Mouse (Mus musculus): ENCODE measurements at regions not wholly inside any gene's neighbourhood (a gene's known extent, or its start where the extent isn't known, plus 50 kb on each side); places are given as distances from the start of the nearest gene placed in this dataset.

DNA sequence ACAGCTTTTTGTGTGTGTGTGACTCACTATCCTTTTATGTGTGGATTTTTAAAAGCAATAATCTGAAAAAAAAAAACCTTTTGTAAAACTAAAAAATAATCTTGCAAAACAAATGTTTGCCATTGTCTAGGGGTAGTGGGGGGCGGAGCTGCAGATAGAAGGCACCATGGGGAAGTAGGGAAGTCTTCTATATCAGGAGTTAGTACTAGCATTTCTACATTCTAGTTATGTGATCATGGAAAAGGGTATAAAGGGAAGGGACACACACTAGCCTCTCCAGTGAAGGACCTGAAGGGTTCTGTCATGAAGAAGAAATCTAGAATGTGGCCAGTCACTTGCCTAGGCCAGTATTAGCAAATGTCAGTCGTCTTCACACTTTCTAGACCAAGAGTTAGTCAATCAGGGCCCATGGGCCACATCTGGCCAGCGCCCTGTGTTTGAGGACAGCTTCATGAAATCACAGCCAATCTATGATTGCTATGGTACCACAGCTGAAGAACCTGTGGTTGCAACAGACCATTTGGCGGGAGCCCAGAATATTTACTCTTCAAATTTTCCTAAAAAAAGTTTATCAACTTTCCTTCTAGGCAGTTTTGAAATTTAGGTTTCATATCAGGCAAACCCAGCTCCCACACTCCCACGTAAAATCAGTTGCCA is 101.9 kb upstream of the Cpeb2 start:
- in situ Hi-C loops (cut with MseI, MboI) = no loop called here

- in situ Hi-C loops (cut with MseI, MboI) = no loop called here
These were observed 99.3 kb upstream of the Cpeb2 start for GRCm38 (mm10) chr5:43133672-43134071.

- in situ Hi-C loops (cut with MseI, MboI) = no loop called here
These were observed 96.8 kb upstream of the Cpeb2 start for GRCm38 (mm10) chr5:43136142-43136541.

GRCm38 (mm10) chr5:43137777-43138176 is 95.2 kb upstream of the Cpeb2 start:
- in situ Hi-C loops (cut with MseI, MboI) = no loop called here

DNA sequence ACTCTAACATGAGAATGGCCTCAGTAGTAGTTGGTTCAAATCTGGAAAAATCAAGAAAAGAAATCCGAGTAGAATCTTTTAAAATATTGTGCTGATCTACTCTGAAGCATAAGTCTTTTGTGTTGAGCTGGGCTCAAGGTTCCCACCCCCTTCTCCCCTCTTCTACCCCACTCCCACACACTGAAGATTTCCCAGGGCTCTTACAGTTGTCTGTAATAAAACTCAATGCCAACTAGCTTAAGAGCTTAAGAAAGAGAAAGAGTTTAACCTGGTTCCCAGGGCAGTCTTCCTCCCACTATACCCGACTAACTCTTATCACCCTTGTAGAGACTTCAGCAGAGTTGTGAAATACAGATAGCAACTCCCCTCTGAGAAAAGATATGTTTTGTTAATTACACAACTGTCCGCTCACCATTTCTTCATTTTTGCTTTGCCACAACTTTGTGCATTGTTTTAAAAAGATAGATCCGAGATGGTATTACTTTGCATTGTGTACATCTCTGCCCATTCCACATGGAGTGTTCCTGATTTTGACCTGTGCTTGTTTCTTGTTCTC is 94.0 kb upstream of the Cpeb2 start:
- in situ Hi-C loops (cut with MseI, MboI) = no loop called here

GRCm38 (mm10) chr5:43139813-43140212 is 93.2 kb upstream of the Cpeb2 start:
- in situ Hi-C loops (cut with MseI, MboI) = no loop called here

DNA sequence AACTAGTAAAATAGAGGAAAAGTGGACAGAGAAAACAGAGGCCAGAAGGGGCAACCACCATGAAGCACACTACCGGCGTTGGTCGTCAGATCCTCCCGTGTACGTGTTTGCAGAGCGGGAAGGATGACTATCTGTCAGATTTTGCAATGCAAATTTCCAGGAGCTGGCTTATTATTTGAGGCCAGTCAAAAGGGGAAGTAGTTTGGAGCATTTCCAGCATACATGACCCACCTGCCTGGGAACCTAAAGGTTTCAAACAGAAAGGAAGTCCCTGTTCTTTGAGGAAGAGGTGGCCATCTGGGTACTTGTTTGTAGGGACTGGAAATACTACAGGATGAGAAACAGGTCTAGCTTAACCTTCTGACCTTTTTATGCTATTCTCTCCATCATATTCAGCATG is 87.0 kb upstream of the Cpeb2 start:
- in situ Hi-C loops (cut with MseI, MboI) = no loop called here

GRCm38 (mm10) chr5:43146928-43147327 is 86.0 kb upstream of the Cpeb2 start:
- in situ Hi-C loops (cut with MseI, MboI) = no loop called here

- in situ Hi-C loops (cut with MseI, MboI) = no loop called here
These were observed 84.5 kb upstream of the Cpeb2 start for GRCm38 (mm10) chr5:43148486-43148885.

DNA sequence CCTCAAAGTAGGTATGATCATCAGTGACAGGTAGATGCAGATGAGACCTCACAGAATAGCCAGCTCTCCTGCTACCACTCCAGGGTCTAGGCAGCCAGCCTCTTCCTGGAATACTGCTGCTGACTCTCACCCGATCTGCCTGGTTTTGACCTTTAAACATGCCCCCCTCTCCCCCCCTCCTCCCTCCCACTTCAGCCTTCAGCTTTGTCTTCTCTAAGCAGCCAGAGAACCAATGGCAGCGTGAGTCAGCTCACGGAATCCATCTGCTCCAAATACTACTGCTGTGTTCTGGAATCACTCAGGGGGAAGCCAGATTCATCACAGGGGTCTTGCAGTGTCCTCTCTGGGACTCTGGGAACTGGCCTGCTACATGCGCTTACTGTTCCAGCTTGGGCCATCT is 83.4 kb upstream of the Cpeb2 start:
- in situ Hi-C loops (cut with MseI, MboI) = no loop called here

- in situ Hi-C loops (cut with MseI, MboI) = no loop called here
These were observed 81.7 kb upstream of the Cpeb2 start for GRCm38 (mm10) chr5:43151099-43151774.

- in situ Hi-C loops (cut with MseI, MboI) = no loop called here
These were observed 80.8 kb upstream of the Cpeb2 start for GRCm38 (mm10) chr5:43152119-43152611.

- in situ Hi-C loops (cut with MseI, MboI) = no loop called here
These were observed 80.1 kb upstream of the Cpeb2 start for GRCm38 (mm10) chr5:43152881-43153280.

- in situ Hi-C loops (cut with MseI, MboI) = no loop called here
These were observed 76.2 kb upstream of the Cpeb2 start for GRCm38 (mm10) chr5:43156771-43157170.

GRCm38 (mm10) chr5:43160140-43160539 is 72.8 kb upstream of the Cpeb2 start:
- in situ Hi-C loops (cut with MseI, MboI) = no loop called here

DNA sequence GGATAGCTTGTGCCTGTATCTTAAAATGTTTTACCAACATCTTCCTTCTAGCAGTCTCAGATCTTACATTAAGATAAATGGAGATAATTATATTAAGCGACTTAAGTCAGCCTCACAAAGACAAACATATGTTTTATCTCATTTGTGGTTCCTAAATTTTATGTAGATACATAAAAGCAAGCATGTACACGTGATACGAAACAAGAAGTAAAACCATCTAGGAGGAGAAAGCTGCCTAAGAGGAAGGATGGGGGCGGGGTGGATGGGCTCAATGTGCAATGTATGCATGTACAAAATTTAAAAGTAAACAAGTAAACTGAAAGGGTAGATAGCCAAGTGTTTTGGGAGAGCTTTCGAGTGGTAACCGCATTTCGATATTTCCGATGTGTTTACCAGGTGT is 51.5 kb upstream of the Cpeb2 start:
- in situ Hi-C loops (cut with MseI, MboI) = no loop called here
